Mouse (Mus musculus) lung, postnatal 0 days (tissue): ENCODE data around the gene Sdk1.

Experiments
- CTCF ChIP-seq: IDR thresholded peaks from 2 replicates; pipeline ENCODE4 v1.5.1; 2016; ENCODE audit warnings: antibody characterized with exemption, mild to moderate bottlenecking
- EP300 ChIP-seq: IDR thresholded peaks from 2 replicates; pipeline ENCODE4 v1.6.1; 2016; ENCODE audit warnings: antibody characterized with exemption, mild to moderate bottlenecking, control low read depth

- no peak for TF ChIP-seq CTCF
- no peak for TF ChIP-seq EP300
These were observed 350.0 kb downstream of the Sdk1 start for GRCm38 (mm10) chr5:141591246-141591645.
